10 mouse cellular contexts compared by ENCODE assay signal in the genomic region with DNA sequence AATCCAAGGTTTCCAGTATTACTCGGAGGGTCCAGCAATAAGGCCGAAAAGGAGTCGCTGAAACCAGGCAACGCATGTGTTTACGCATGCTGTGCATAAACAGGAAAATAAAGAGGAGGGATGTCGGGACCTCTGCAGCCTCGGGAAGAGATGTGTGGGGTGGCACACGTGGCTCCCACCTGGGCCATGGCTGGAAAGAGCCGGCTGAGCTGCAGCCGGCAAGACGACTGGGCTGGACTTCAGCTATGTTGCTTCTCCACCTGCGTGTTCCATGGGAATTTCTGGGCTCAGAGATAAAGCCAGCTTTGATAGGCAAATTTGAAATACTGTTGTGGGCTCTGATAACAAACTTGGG. TPM values are rescaled to one million over a fixed set of nuclear protein-coding genes. Genes with fewer than 3 reads are reported as not detected.
A peak's percentile ranks its signal among the peaks of the same experiment; 100 is the strongest.
DNase-seq lines count a peak whose midpoint lies in the region; ATAC-seq lines count a peak whose summit lies in the region.
"Had no signal": no experiment of that assay in that cellular context is flagged by ENCODE, and none has a peak within 500 bp of the region (broad histone marks: within the 10 kb centered on the region; RNA-seq: fewer than 3 reads in every experiment).

No protein-coding gene starts in this region.

- peaks cover 56% of the 10 kb centered on the region for H3K27me3 ChIP-seq in heart, embryonic 13.5 days (replicated peaks)
- H3K27me3 ChIP-seq in embryonic facial prominence, embryonic 12.5 days, result peaks cover 41% of the 10 kb centered on the region
- H3K27me3 ChIP-seq in hindbrain, embryonic 15.5 days, result peaks cover 19% of the 10 kb centered on the region
- H3K27me3 ChIP-seq in midbrain, embryonic 13.5 days, result peaks cover 43% of the 10 kb centered on the region

- H3K9me3 ChIP-seq in heart, embryonic 13.5 days, result no peaks in the 10 kb centered on the region
- H3K9me3 ChIP-seq in embryonic facial prominence, embryonic 12.5 days, result no peaks in the 10 kb centered on the region
- no peaks in the 10 kb centered on the region for H3K9me3 ChIP-seq in hindbrain, embryonic 15.5 days
- H3K9me3 ChIP-seq in midbrain, embryonic 13.5 days, result no peaks in the 10 kb centered on the region

- no peaks in the 10 kb centered on the region for H3K36me3 ChIP-seq in heart, embryonic 13.5 days
- no peaks in the 10 kb centered on the region for H3K36me3 ChIP-seq in embryonic facial prominence, embryonic 12.5 days
- H3K36me3 ChIP-seq in hindbrain, embryonic 15.5 days, result no peaks in the 10 kb centered on the region
- H3K36me3 ChIP-seq in midbrain, embryonic 13.5 days, result no peaks in the 10 kb centered on the region

- WGBS in heart, embryonic 13.5 days, result 34% methylated on average over 12 of the region's 12 CpGs
- whole genome bisulfite sequencing in embryonic facial prominence, embryonic 12.5 days, result 16% methylated on average over 12 of the region's 12 CpGs
- 24% methylated on average over 12 of the region's 12 CpGs for WGBS in hindbrain, embryonic 15.5 days
- 27% methylated on average over 12 of the region's 12 CpGs for WGBS in midbrain, embryonic 13.5 days

- no peak for DNase-seq in heart, postnatal 14 days
- no peak for DNase-seq in urinary bladder, postnatal 4 days (ENCODE audit: low spot score in 2 of 2)
- no peak for DNase-seq in T-cell, adult 2 months (ENCODE audit: low spot score)
- DNase-seq: right cerebral cortex, postnatal 25 days; thymus, adult 18-20 months had no signal

- H3K27ac ChIP-seq in heart, embryonic 13.5 days (replicated peaks), result no peak overlapping the region
- no peak overlapping the region for H3K27ac ChIP-seq in embryonic facial prominence, embryonic 12.5 days
- H3K27ac ChIP-seq in hindbrain, embryonic 15.5 days (replicated peaks), result no peak overlapping the region
- H3K27ac ChIP-seq in midbrain, embryonic 13.5 days, result no peak overlapping the region

- no peak for ATAC-seq in heart, embryonic 13.5 days (ENCODE audit: extremely low read depth, insufficient number of reproducible peaks, low FRiP score, low TSS enrichment)
- no peak for ATAC-seq in embryonic facial prominence, embryonic 12.5 days (ENCODE audit: insufficient number of reproducible peaks, insufficient read depth, low FRiP score, low TSS enrichment)
- no peak for ATAC-seq in hindbrain, embryonic 15.5 days (ENCODE audit: low FRiP score, low read depth)
- ATAC-seq in midbrain, embryonic 13.5 days, result no peak
- ATAC-seq in megakaryocyte, adult 5-6 weeks (ENCODE audit: poor library complexity, severe bottlenecking), result no peak

- intact Hi-C loops in heart, postnatal 14 days (cut with DNase I), result loop anchor here (5.0 kb wide), 1 partner anchor 75 kb away; no protein-coding TSS in a partner anchor

- H3K4me2 ChIP-seq in heart, embryonic 13.5 days, result peak overlapping the region; percentile 97
- peak overlapping the region; percentile 81 for H3K4me2 ChIP-seq in embryonic facial prominence, embryonic 12.5 days (replicated peaks)
- H3K4me2 ChIP-seq in hindbrain, embryonic 15.5 days, result peak overlapping the region; percentile 97
- peak overlapping the region; percentile 69; the same call in 1 of the 2 replicates for H3K4me2 ChIP-seq in midbrain, embryonic 13.5 days (replicated peaks)

- peaks cover 74% of the 10 kb centered on the region for H3K4me1 ChIP-seq in heart, embryonic 13.5 days
- peaks cover 36% of the 10 kb centered on the region for H3K4me1 ChIP-seq in embryonic facial prominence, embryonic 12.5 days
- peaks cover 35% of the 10 kb centered on the region for H3K4me1 ChIP-seq in hindbrain, embryonic 15.5 days (replicated peaks)
- peaks cover 38% of the 10 kb centered on the region for H3K4me1 ChIP-seq in midbrain, embryonic 13.5 days (replicated peaks)

- H3K4me3 ChIP-seq in heart, embryonic 13.5 days, result peak overlapping the region; percentile 64; the same call in 1 of the 2 replicates
- no peak overlapping the region for H3K4me3 ChIP-seq in embryonic facial prominence, embryonic 12.5 days
- no peak overlapping the region for H3K4me3 ChIP-seq in hindbrain, embryonic 15.5 days
- no peak overlapping the region for H3K4me3 ChIP-seq in midbrain, embryonic 13.5 days (replicated peaks)

- peak overlapping the region; percentile 82 for H3K9ac ChIP-seq in heart, embryonic 13.5 days
- no peak overlapping the region for H3K9ac ChIP-seq in embryonic facial prominence, embryonic 12.5 days
- no peak overlapping the region for H3K9ac ChIP-seq in hindbrain, embryonic 15.5 days
- no peak overlapping the region for H3K9ac ChIP-seq in midbrain, embryonic 13.5 days (replicated peaks)

RNA-seq across cellular contexts. Expression of a gene that starts 0.9 kb away (rescaled TPM):
- 9.3 and 10.1 TPM in 2 replicates for polyA plus RNA-seq in heart, embryonic 13.5 days (2015; fragmentation: Nextera tagmentation; extraction: Ambion mirVana)
- total RNA-seq in heart, postnatal 14 days (2021), result 10 to 100 TPM; 15.9 to 17.8 TPM
- 4.6 and 5.1 TPM in 2 replicates for polyA plus RNA-seq in embryonic facial prominence, embryonic 12.5 days (2016; fragmentation: Nextera tagmentation; extraction: Ambion mirVana)
- polyA plus RNA-seq in hindbrain, embryonic 15.5 days (2015; fragmentation: Nextera tagmentation; extraction: Ambion mirVana), result 3.8 and 4.6 TPM in 2 replicates
- 1.7 TPM in 2 replicates for polyA plus RNA-seq in midbrain, embryonic 13.5 days (2015; fragmentation: Nextera tagmentation; extraction: Ambion mirVana)
- total RNA-seq in megakaryocyte, adult 5-6 weeks (2015), result 12.9 and 14.1 TPM in 2 replicates
- 3.2 and 6.4 TPM in 2 replicates for total RNA-seq in megakaryocyte, adult 5-6 weeks (2017)
